Mouse (Mus musculus) spleen, adult 2 months (tissue): ENCODE measurements around the gene Abhd13.

Source experiments
- CTCF ChIP-seq: fragments of 200-500 bp; IDR thresholded peaks from 2 replicates; pipeline ENCODE4 v1.5.1; 2011; ENCODE audit warnings: mild to moderate bottlenecking, inconsistent platforms; ENCODE audit not compliant: insufficient read depth, insufficient read length, insufficient replicate concordance; ENCODE audit errors: extremely low read depth
- POLR2A ChIP-seq: fragments of 200-500 bp; IDR thresholded peaks from 2 replicates; pipeline ENCODE4 v1.6.1; 2011; ENCODE audit warnings: low read depth, low read length, inconsistent platforms

DNA sequence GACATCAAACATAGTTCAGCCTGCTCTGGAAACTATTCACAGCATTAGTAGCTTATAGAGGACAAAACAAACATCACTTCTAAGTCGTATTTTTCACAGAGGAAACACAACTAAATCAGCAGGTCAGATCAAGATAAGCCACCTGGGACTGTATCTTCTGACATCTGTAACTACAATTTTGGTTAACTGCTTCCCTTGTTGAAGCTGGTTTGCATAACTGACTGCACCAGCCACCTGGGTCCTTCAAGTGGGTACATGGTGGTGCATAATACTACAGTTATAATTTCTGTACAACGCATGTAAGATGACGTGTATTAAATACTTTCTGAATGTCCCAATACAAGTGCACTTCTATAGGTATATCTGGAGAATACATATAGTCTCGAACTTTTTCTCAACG, 2.2 kb upstream of the Abhd13 start:
- no peak for TF ChIP-seq CTCF
- no peak for TF ChIP-seq POLR2A
